Mouse (Mus musculus) stomach, postnatal 0 days (tissue): ENCODE measurements around the gene Nmi. TPM values are rescaled to one million over a fixed set of nuclear protein-coding genes. Genes with fewer than 3 reads are reported as not detected.

Source experiments
- ATAC-seq: fragments of 200-750 bp; cut with Nextera tagmentation; 2 replicates; pipeline ENCODE4 v1.8.0; 2017; ENCODE audit not compliant: low FRiP score, low TSS enrichment
- DNase-seq: peaks from one replicate; pipeline ENCODE4 v3.0.0-alpha.2; 2016; ENCODE audit warnings: low spot score
- H3K27ac ChIP-seq: fragments of 300-500 bp; sonication (generic); replicated peaks from 2 replicates; pipeline ENCODE4 v1.5.1; 2014; ENCODE audit warnings: mild to moderate bottlenecking, control low read depth
- H3K27me3 ChIP-seq: fragments of 300-500 bp; sonication (generic); 2 replicates; pipeline ENCODE4 v1.6.1; 2014; ENCODE audit warnings: low read length; ENCODE audit not compliant: control insufficient read depth, insufficient read depth
- H3K36me3 ChIP-seq: fragments of 300-500 bp; sonication (generic); 2 replicates; pipeline ENCODE4 v1.6.1; 2014; ENCODE audit warnings: low read length, mixed read lengths; ENCODE audit not compliant: control insufficient read depth, insufficient read depth
- H3K4me1 ChIP-seq: fragments of 300-500 bp; sonication (generic); replicated peaks from 2 replicates; pipeline ENCODE4 v1.6.1; 2014; ENCODE audit warnings: antibody characterized with exemption; ENCODE audit not compliant: control insufficient read depth, insufficient read depth
- H3K4me2 ChIP-seq: fragments of 300-500 bp; sonication (generic); replicated peaks from 2 replicates; pipeline ENCODE4 v1.6.1; 2014; ENCODE audit warnings: low read depth, mild to moderate bottlenecking, control low read depth, moderate library complexity
- H3K4me3 ChIP-seq: fragments of 300-500 bp; sonication (generic); 2 replicates; pipeline ENCODE4 v1.5.1; 2014; ENCODE audit warnings: low read depth, low read length, control low read depth
- H3K9ac ChIP-seq: fragments of 300-500 bp; sonication (generic); 2 replicates; pipeline ENCODE4 v1.6.1; 2014; ENCODE audit warnings: mild to moderate bottlenecking, low read length, control low read depth, mixed read lengths
- H3K9me3 ChIP-seq: fragments of 300-500 bp; sonication (generic); 2 replicates; pipeline ENCODE4 v1.6.1; 2016; ENCODE audit warnings: low read length; ENCODE audit not compliant: control insufficient read depth
- CTCF ChIP-seq: IDR thresholded peaks from 2 replicates; pipeline ENCODE4 v1.5.1; 2016; ENCODE audit warnings: antibody characterized with exemption, low read depth, mild to moderate bottlenecking, moderate library complexity
- EP300 ChIP-seq: optimal IDR thresholded peaks from 2 replicates; pipeline ENCODE3; 2016; ENCODE audit warnings: antibody characterized with exemption
- WGBS: fragments of 180-500 bp; shearing (Covaris S2); extraction: QIAGEN DNeasy Blood & Tissue Kit; methylation state at CpG from one replicate; pipeline ENCODE4 v1.1.7; 2014; 5-methylcytosine and 5-hydroxymethylcytosine counted together
- polyA plus RNA-seq: library from polyadenylated mRNA; unstranded; fragments of >200 nt; fragmentation: Nextera tagmentation; extraction: Ambion mirVana; gene quantifications from 2 replicates; pipeline ENCODE4 v1.2.1, GENCODE M21; 2015

The Nmi gene
- polyA plus RNA-seq, 1 experiment from 2014 or later: 24.8 TPM

GRCm38 (mm10) chr2:51911864-51912263, 61.4 kb downstream of the Nmi start:
- DNase-seq: no peak
- peak overlapping the region; percentile 58; the same call in 1 of the 2 replicates for H3K27ac ChIP-seq
- ATAC-seq: peak; percentile 63; the same call in 1 of the 2 replicates

DNA sequence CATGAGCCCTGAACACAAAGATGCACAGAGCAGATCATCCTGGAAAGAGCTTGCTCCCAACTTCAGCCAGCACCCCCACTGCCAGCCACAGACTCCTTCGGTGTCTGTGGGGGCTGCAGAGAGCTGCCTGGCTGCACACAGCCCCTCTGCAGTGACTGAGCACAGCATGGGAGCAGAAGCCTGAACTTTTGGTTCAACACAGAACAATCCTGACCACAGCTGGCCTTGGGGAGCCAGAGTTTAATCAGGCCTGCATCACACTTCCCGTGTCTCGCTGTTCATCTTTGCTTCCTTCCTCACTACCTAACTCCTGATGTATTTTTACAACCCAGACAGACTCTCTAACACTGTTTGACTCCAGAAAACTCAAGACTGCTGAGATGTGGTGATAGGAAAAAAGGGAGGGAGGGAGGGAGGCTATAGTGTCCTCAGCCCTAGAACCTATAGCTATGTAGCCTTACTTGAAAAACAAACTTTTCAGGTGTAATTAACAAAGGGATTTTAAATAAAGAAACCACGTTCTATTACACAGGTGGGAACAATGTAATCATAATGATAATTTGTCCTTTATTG, 65.7 kb downstream of the Nmi start:
- H3K9me3 ChIP-seq: no peaks in the 10 kb centered on the region
- DNase-seq: no peak
- H3K4me2 ChIP-seq: no peak overlapping the region
- H3K4me3 ChIP-seq: no peak overlapping the region
- no peaks in the 10 kb centered on the region for H3K36me3 ChIP-seq
- no peak overlapping the region for H3K9ac ChIP-seq
- no peaks in the 10 kb centered on the region for H3K27me3 ChIP-seq
- 0 out of 2 replicates have a peak, but pooled peaks cover 2% of the 10 kb centered on the region for H3K4me1 ChIP-seq
- 65% methylated on average over 4 of the region's 4 CpGs for WGBS
- no peak for TF ChIP-seq EP300
- TF ChIP-seq CTCF: no peak
- no peak overlapping the region for H3K27ac ChIP-seq
- ATAC-seq: no peak

More at GRCm38 (mm10) chr2:51911864-51912263, 61.4 kb downstream of the Nmi start:
- Histone ChIP-seq H3K27me3 (no peaks in the 10 kb centered on the region), H3K4me3 (no peak overlapping the region), H3K36me3 (no peaks in the 10 kb centered on the region), H3K4me1 (0 out of 2 replicates have a peak, but pooled peaks cover 2% of the 10 kb centered on the region), H3K9ac (no peak overlapping the region), H3K4me2 (no peak overlapping the region; the same call in 1 of the 2 replicates), H3K9me3 (no peaks in the 10 kb centered on the region)
- TF ChIP-seq EP300 (no peak), CTCF (no peak)
- WGBS: 29% methylated on average over 2 of the region's 2 CpGs

DNA sequence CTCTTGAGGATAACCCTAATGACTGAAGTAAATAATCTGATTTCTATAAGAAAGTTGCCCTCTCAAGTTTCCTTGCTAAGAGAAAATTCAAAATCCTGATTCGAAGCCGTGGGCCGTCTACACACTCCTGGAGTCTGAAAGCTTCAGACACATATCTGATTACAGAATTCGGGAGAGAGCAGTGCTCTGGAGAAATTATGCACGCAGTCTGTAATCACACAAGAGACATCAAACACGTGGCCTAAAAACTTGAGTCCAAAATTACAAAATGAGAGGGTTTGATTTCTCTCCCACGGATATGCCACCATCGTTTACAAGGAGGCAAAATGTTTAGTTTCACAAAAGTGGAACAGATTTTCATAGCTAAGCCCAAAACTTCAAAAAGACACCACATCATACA, 67.7 kb downstream of the Nmi start:
- Histone ChIP-seq H3K9me3 (no peaks in the 10 kb centered on the region), H3K27ac (no peak overlapping the region), H3K4me3 (no peak overlapping the region), H3K9ac (no peak overlapping the region), H3K36me3 (no peaks in the 10 kb centered on the region), H3K4me2 (no peak overlapping the region), H3K4me1 (no peaks in the 10 kb centered on the region), H3K27me3 (no peaks in the 10 kb centered on the region)
- 56% methylated on average over 8 of the region's 8 CpGs for WGBS
- TF ChIP-seq EP300 (no peak), CTCF (no peak)
- no peak for ATAC-seq
- DNase-seq: no peak

Other genes with a start within 250 kb of the Nmi start
- gene Rbm43, start 38.3 kb downstream of the Nmi start, polyA plus RNA-seq: 8.0 and 8.4 TPM in 2 replicates
- 4.3 and 4.8 TPM in 2 replicates for gene Tnfaip6, start 64.5 kb upstream of the Nmi start, polyA plus RNA-seq
- 8.9 and 10.8 TPM in 2 replicates for gene Rif1, start 99.3 kb upstream of the Nmi start, polyA plus RNA-seq